Mouse (Mus musculus) gastrocnemius, postnatal 14 days (tissue): ENCODE measurements at regions not wholly inside any gene's neighbourhood (a gene's known extent, or its start where the extent isn't known, plus 50 kb on each side); places are given as distances from the start of the nearest gene placed in this dataset.

Experiments used
- DNase-seq: peaks from one replicate; pipeline ENCODE4 v3.0.0; 2021; ENCODE audit warnings: mixed read lengths
- intact Hi-C: fragments of 180-260 bp; cut with DNase I; formaldehyde crosslinking; loops from one replicate; pipeline ENCODE4 v1.15.1; 2025; ENCODE audit warnings: low total_unique reads

GRCm38 (mm10) chrX:11482141-11482540 is 154.5 kb downstream of the H2al1j start:
- DNase-seq, result no peak
- intact Hi-C loops, result no loop called here

GRCm38 (mm10) chrX:11486588-11486987 is 159.0 kb downstream of the H2al1j start:
- no peak for DNase-seq
- intact Hi-C loops, result no loop called here

- DNase-seq, result no peak
- intact Hi-C loops, result no loop called here
Measured at GRCm38 (mm10) chrX:11487876-11488275, 160.3 kb downstream of the H2al1j start.

GRCm38 (mm10) chrX:11490146-11490693 is 162.6 kb downstream of the H2al1j start:
- intact Hi-C loops, result no loop called here
- DNase-seq, result no peak

GRCm38 (mm10) chrX:11491235-11491634 is 163.6 kb downstream of the H2al1j start:
- intact Hi-C loops, result no loop called here
- no peak for DNase-seq

GRCm38 (mm10) chrX:11491676-11492391 is 164.2 kb downstream of the H2al1j start:
- no peak for DNase-seq
- intact Hi-C loops, result no loop called here

- intact Hi-C loops, result no loop called here
Measured at GRCm38 (mm10) chrX:11493526-11494245, 166.1 kb downstream of the H2al1j start.

GRCm38 (mm10) chrX:11494246-11494630 is 166.6 kb downstream of the H2al1j start:
- intact Hi-C loops, result no loop called here
- DNase-seq, result no peak

More at GRCm38 (mm10) chrX:11493526-11494245, 166.1 kb downstream of the H2al1j start:
- no peak for DNase-seq

- peak; percentile 17 for DNase-seq
- intact Hi-C loops, result no loop called here
Measured at GRCm38 (mm10) chrX:11512439-11512838, 184.8 kb downstream of the H2al1j start.

- intact Hi-C loops, result no loop called here
- DNase-seq, result no peak
Measured at GRCm38 (mm10) chrX:11512928-11513327, 185.3 kb downstream of the H2al1j start.

- DNase-seq, result no peak
- intact Hi-C loops, result no loop called here
Measured at GRCm38 (mm10) chrX:11523791-11524190, 196.2 kb downstream of the H2al1j start.

GRCm38 (mm10) chrX:11525326-11525725 is 197.7 kb downstream of the H2al1j start:
- DNase-seq, result no peak
- intact Hi-C loops, result no loop called here

GRCm38 (mm10) chrX:11528589-11528988 is 201.0 kb downstream of the H2al1j start:
- intact Hi-C loops, result no loop called here
- no peak for DNase-seq

- intact Hi-C loops, result no loop called here
- DNase-seq, result no peak
Measured at GRCm38 (mm10) chrX:11529221-11529620, 201.6 kb downstream of the H2al1j start.

GRCm38 (mm10) chrX:11532817-11533216 is 205.2 kb downstream of the H2al1j start:
- intact Hi-C loops, result no loop called here
- DNase-seq, result no peak

- DNase-seq, result no peak
- intact Hi-C loops, result no loop called here
Measured at GRCm38 (mm10) chrX:11533871-11534270, 206.2 kb downstream of the H2al1j start.

- no peak for DNase-seq
- intact Hi-C loops, result no loop called here
Measured at GRCm38 (mm10) chrX:11541011-11541410, 213.4 kb downstream of the H2al1j start.

GRCm38 (mm10) chrX:11550164-11550851 is 222.7 kb downstream of the H2al1j start:
- peak; percentile 7 for DNase-seq
- intact Hi-C loops, result no loop called here

- intact Hi-C loops, result no loop called here
Measured at GRCm38 (mm10) chrX:11552177-11552576, 224.6 kb downstream of the H2al1j start.

GRCm38 (mm10) chrX:11555035-11555570 is 227.5 kb downstream of the H2al1j start:
- peak; percentile 12 for DNase-seq
- intact Hi-C loops, result no loop called here

More at GRCm38 (mm10) chrX:11552177-11552576, 224.6 kb downstream of the H2al1j start:
- DNase-seq, result no peak
